Mouse (Mus musculus) neural tube, embryonic 13.5 days (tissue): ENCODE results near the gene Rnf212b. TPM values are rescaled to one million over a fixed set of nuclear protein-coding genes. Genes with fewer than 3 reads are reported as not detected.

ENCODE experiments used
- polyA plus RNA-seq: library from polyadenylated mRNA; unstranded; fragments of >200 nt; fragmentation: Nextera tagmentation; extraction: Ambion mirVana; gene quantifications from 2 replicates; pipeline ENCODE4 v1.2.1, GENCODE M21; 2015

Gene Rnf212b
- polyA plus RNA-seq, 1 experiment from 2014 or later = not detected

Other genes with a start within 250 kb of the Rnf212b start
- 11.3 and 15.5 TPM in 2 replicates for gene Ajuba, start 236.6 kb upstream of the Rnf212b start, polyA plus RNA-seq
- gene 4931414P19Rik, start 208.1 kb upstream of the Rnf212b start, polyA plus RNA-seq = 7.6 and 8.3 TPM in 2 replicates
- gene Psmb5, start 196.1 kb upstream of the Rnf212b start, polyA plus RNA-seq = 466 and 501 TPM in 2 replicates
- 0.07 TPM in 1 of 2 replicates, not detected in the other for gene Psmb11, start 192.7 kb upstream of the Rnf212b start, polyA plus RNA-seq
- not detected in 2 replicates for gene Gm17606, start 173.2 kb upstream of the Rnf212b start, polyA plus RNA-seq
- gene Cdh24, start 172.8 kb upstream of the Rnf212b start, polyA plus RNA-seq = 9.1 and 9.2 TPM in 2 replicates
- 84.6 and 90.6 TPM in 2 replicates for gene 1700123O20Rik, start 127.9 kb upstream of the Rnf212b start, polyA plus RNA-seq
- 140 and 146 TPM in 2 replicates for gene Acin1, start 127.2 kb upstream of the Rnf212b start, polyA plus RNA-seq
- 0.12 and 0.24 TPM in 2 replicates for gene Gm29776, start 115.3 kb upstream of the Rnf212b start, polyA plus RNA-seq
- gene Cebpe, start 102.0 kb upstream of the Rnf212b start, polyA plus RNA-seq = 0.23 TPM in 1 of 2 replicates, not detected in the other
- 4.4 and 5.1 TPM in 2 replicates for gene Slc7a8, start 32.2 kb upstream of the Rnf212b start, polyA plus RNA-seq
- 12.8 and 13.6 TPM in 2 replicates for gene Homez, start 56.8 kb downstream of the Rnf212b start, polyA plus RNA-seq
- 1.9 and 2.3 TPM in 2 replicates for gene Ppp1r3e, start 63.4 kb downstream of the Rnf212b start, polyA plus RNA-seq
- gene Bcl2l2, start 69.2 kb downstream of the Rnf212b start, polyA plus RNA-seq = 3.1 and 3.8 TPM in 2 replicates
- gene Gm20521, start 69.3 kb downstream of the Rnf212b start, polyA plus RNA-seq = not detected in 2 replicates
- gene Pabpn1, start 78.4 kb downstream of the Rnf212b start, polyA plus RNA-seq = 153 and 160 TPM in 2 replicates
- gene Slc22a17, start 99.0 kb downstream of the Rnf212b start, polyA plus RNA-seq = 153 TPM in 2 replicates
- 13.8 and 16.0 TPM in 2 replicates for gene Efs, start 112.0 kb downstream of the Rnf212b start, polyA plus RNA-seq
- gene Il25, start 118.6 kb downstream of the Rnf212b start, polyA plus RNA-seq = 1.3 and 1.6 TPM in 2 replicates
- 20.2 and 24.7 TPM in 2 replicates for gene Cmtm5, start 122.1 kb downstream of the Rnf212b start, polyA plus RNA-seq
- gene Myh6, start 152.8 kb downstream of the Rnf212b start, polyA plus RNA-seq = 1.6 and 2.3 TPM in 2 replicates
- gene Gm17428, start 162.8 kb downstream of the Rnf212b start, polyA plus RNA-seq = not detected in 2 replicates
- gene Myh7, start 180.5 kb downstream of the Rnf212b start, polyA plus RNA-seq = 7.6 and 10.3 TPM in 2 replicates
- 56.4 and 61.9 TPM in 2 replicates for gene Ngdn, start 201.3 kb downstream of the Rnf212b start, polyA plus RNA-seq